Mouse (Mus musculus) c-Kit-positive CD71-positive TER-119-positive erythroid progenitor cells, embryonic 14.5 days (primary cell): ENCODE data around the gene Phb2.
"Not testable (repeated sequence)": the region's sequence is repeated elsewhere in the genome, so short reads cannot be mapped to it uniquely, and the experiment has no call there.

ENCODE experiments used
- DNase-seq: peaks from one replicate; pipeline ENCODE4 v3.0.0-alpha.2; 2013; ENCODE audit warnings: low spot score

Gene Phb2

GRCm38 (mm10) chr6:124711824-124712782 is at the start of gene Phb2, which contains the start of gene Emg1:
Gene Phb2 (plus strand): TSS chr6:124712336.
Gene Emg1 (minus strand): TSS chr6:124712178.
- peak; percentile 97 for DNase-seq

- peak; percentile 98 for DNase-seq
These were observed 49.4 kb upstream of the Phb2 start, which contains the start of gene Lpcat3 for GRCm38 (mm10) chr6:124662477-124663423. Gene Lpcat3 (plus strand): TSS chr6:124663027.

GRCm38 (mm10) chr6:124663424-124663795 is 48.7 kb upstream of the Phb2 start:
- DNase-seq: no peak

- no peak for DNase-seq
These were observed 47.9 kb upstream of the Phb2 start for GRCm38 (mm10) chr6:124664256-124664655.

- DNase-seq: no peak
These were observed 47.1 kb upstream of the Phb2 start for GRCm38 (mm10) chr6:124665011-124665410.

GRCm38 (mm10) chr6:124669234-124669859 is 42.8 kb upstream of the Phb2 start:
- no peak for DNase-seq

- no peak for DNase-seq
These were observed 41.7 kb upstream of the Phb2 start for GRCm38 (mm10) chr6:124670281-124670900.

GRCm38 (mm10) chr6:124672100-124672499 is 40.0 kb upstream of the Phb2 start:
- no peak for DNase-seq

- DNase-seq: no peak
These were observed 38.5 kb upstream of the Phb2 start for GRCm38 (mm10) chr6:124673619-124674018.

GRCm38 (mm10) chr6:124674591-124674990 is 37.5 kb upstream of the Phb2 start:
- no peak for DNase-seq

GRCm38 (mm10) chr6:124676171-124676570 is 36.0 kb upstream of the Phb2 start:
- no peak for DNase-seq

GRCm38 (mm10) chr6:124678769-124679168 is 33.4 kb upstream of the Phb2 start:
- no peak for DNase-seq

GRCm38 (mm10) chr6:124679486-124679885 is 32.6 kb upstream of the Phb2 start:
- no peak for DNase-seq

- not testable (repeated sequence) for DNase-seq
These were observed 29.8 kb upstream of the Phb2 start for GRCm38 (mm10) chr6:124682291-124682690.

- peak; percentile 82 for DNase-seq
These were observed 28.3 kb upstream of the Phb2 start for GRCm38 (mm10) chr6:124683591-124684417.

- no peak for DNase-seq
These were observed 26.3 kb upstream of the Phb2 start for GRCm38 (mm10) chr6:124685606-124686386.

- not testable (repeated sequence) for DNase-seq
These were observed 25.5 kb upstream of the Phb2 start for GRCm38 (mm10) chr6:124686644-124687043.

GRCm38 (mm10) chr6:124688151-124688758 is 23.9 kb upstream of the Phb2 start:
- no peak for DNase-seq

- DNase-seq: no peak
These were observed 23.1 kb upstream of the Phb2 start for GRCm38 (mm10) chr6:124689011-124689410.
